Mouse (Mus musculus) heart, adult 2 months (tissue): ENCODE measurements around the gene Gins2.

Experiments used
- CTCF ChIP-seq: fragments of 200-600 bp; IDR thresholded peaks from 2 replicates; pipeline ENCODE4 v1.8.1; 2022; ENCODE audit warnings: antibody characterized with exemption, mild to moderate bottlenecking, moderate library complexity
- EP300 ChIP-seq: fragments of 200-500 bp; IDR thresholded peaks from 2 replicates; pipeline ENCODE4 v1.6.1; 2011; ENCODE audit warnings: low read depth, low read length, control low read depth; ENCODE audit not compliant: insufficient read depth
- POLR2A ChIP-seq: fragments of 200-500 bp; IDR thresholded peaks from 2 replicates; pipeline ENCODE4 v1.6.1; 2011; ENCODE audit warnings: mild to moderate bottlenecking, low read depth, low read length, control low read depth; ENCODE audit not compliant: insufficient read depth

GRCm38 (mm10) chr8:120533380-120533779, 55.7 kb downstream of the Gins2 start:
- TF ChIP-seq POLR2A (no peak), CTCF (no peak), EP300 (no peak)
